Mouse (Mus musculus): ENCODE measurements around the gene Adora2b.

DNA sequence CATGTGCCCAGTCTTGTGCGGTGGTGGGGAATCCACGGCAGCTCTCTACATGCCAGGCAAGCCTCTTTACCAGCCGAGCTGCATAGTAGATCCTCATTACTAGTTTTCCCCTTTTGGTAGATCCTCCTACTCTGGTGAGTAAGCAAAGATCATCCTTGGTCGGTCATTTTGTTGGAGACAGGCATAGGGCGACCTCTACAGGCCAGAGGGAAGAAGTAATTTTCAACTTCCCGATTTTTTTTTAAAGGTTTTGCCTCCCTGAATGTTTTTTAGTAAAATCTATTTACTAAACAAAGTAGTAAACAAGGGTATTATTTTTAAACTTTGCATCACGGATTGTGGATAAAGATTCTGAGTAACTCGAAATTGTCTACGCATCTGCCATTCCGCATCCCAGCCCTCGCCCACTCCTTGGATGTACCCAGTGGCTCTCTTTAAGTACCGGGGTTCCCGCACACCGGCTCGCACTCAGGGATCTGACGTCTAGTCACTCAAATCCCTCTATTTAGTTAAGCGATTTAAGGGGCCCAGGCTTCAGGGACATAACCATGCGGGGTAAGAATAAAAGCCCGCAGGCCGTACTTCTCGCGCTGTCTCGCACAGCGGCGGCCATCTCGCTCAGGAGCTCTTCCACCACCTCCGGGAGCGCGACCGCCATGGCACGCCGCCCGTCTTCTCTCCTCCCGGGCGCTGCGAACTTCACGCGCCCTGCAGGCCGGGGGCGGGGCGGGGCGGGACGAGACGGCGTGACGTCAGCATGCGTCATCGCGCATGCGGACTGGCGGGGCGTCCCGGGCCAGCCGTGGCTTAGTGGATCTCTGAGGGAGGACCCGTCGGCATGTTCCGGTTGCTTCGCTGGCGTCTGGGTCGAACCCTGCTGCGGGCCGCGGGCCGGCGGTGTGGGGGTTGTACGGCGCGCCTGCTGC lies 32.2 kb downstream of the Adora2b start, which contains the start of the genes Zswim7 and Ttc19:
- TF ChIP-seq CTCF (IDR thresholded peaks at IDR 0.05; ENCODE audit: low read depth) (peak; percentile 89), EP300 (optimal IDR thresholded peaks at IDR 0.05) (peak; percentile 60)

Data from stomach, postnatal 0 days (tissue).